Mouse (Mus musculus): Measurements from ENCODE around the gene Papolg. TPM values are rescaled to one million over a fixed set of nuclear protein-coding genes. Genes with fewer than 3 reads are reported as not detected.
"Not testable (repeated sequence)": the region's sequence is repeated elsewhere in the genome, so short reads cannot be mapped to it uniquely, and the experiment has no call there.

The Papolg gene
- 49.4 and 51.7 TPM in 2 replicates for total RNA-seq (2014; fragmentation: Nextera tagmentation)
- total RNA-seq (2017): 25.2 and 29.4 TPM in 2 replicates
- polyA plus RNA-seq (2012): 0.81 and 1.3 TPM in 2 replicates

GRCm38 (mm10) chr11:23895060-23895426 lies at the start of gene Papolg:
TSS of gene Papolg (minus strand) at chr11:23895253.
- TF ChIP-seq GATA1 (IDR thresholded peaks at IDR 0.05; ENCODE audit: borderline replicate concordance, low read length): no peak
- TF ChIP-seq POLR2AphosphoS5 (IDR thresholded peaks at IDR 0.05; ENCODE audit: insufficient replicate concordance, low read depth, low read length): no peak
- TF ChIP-seq TAL1 (conservative IDR thresholded peaks at IDR 0.05; ENCODE audit: low read depth, low read length): no peak
- no peak for TF ChIP-seq CTCF (IDR thresholded peaks at IDR 0.05; ENCODE audit: low read depth, low read length)
- TF ChIP-seq GATA2 (IDR thresholded peaks at IDR 0.05; ENCODE audit: borderline replicate concordance, low read depth, low read length): no peak
- Histone ChIP-seq H3K9me3 (replicated peaks) (no peaks in the 10 kb centered on the region), H3K4me3 (ENCODE audit: low read depth, low read length) (peak within 1 kb of the TSS; percentile 96), H3K36me3 (replicated peaks) (peaks cover 7% of the 10 kb centered on the region), H3K27me3 (ENCODE audit: insufficient read depth, low read length) (peaks cover 14% of the 10 kb centered on the region), H3K4me1 (ENCODE audit: insufficient read depth, low read depth, low read length) (peaks cover 12% of the 10 kb centered on the region)
- DNase-seq (ENCODE audit: low spot score): peak; percentile 79
- ATAC-seq (ENCODE audit: extremely low read depth, insufficient number of reproducible peaks, low FRiP score, poor library complexity, severe bottlenecking): peak; percentile 88

- not testable (repeated sequence) for H3K4me1 ChIP-seq (ENCODE audit: insufficient read depth, low read depth, low read length); H3K9me3 ChIP-seq (replicated peaks); ATAC-seq (ENCODE audit: extremely low read depth, insufficient number of reproducible peaks, low FRiP score, poor library complexity, severe bottlenecking); DNase-seq (ENCODE audit: low spot score); H3K27me3 ChIP-seq (ENCODE audit: insufficient read depth, low read length); H3K4me3 ChIP-seq (ENCODE audit: low read depth, low read length); H3K36me3 ChIP-seq (replicated peaks)
Observed at GRCm38 (mm10) chr11:23928146-23928545, 33.1 kb upstream of the Papolg start.

GRCm38 (mm10) chr11:23927643-23928042 lies 32.6 kb upstream of the Papolg start:
- Histone ChIP-seq H3K4me3 (ENCODE audit: low read depth, low read length) (no peak overlapping the region), H3K9me3 (replicated peaks) (no peaks in the 10 kb centered on the region), H3K4me1 (ENCODE audit: insufficient read depth, low read depth, low read length) (no peaks in the 10 kb centered on the region), H3K27me3 (ENCODE audit: insufficient read depth, low read length) (no peaks in the 10 kb centered on the region), H3K36me3 (replicated peaks) (no peaks in the 10 kb centered on the region)
- no peak for TF ChIP-seq POLR2AphosphoS5 (IDR thresholded peaks at IDR 0.05; ENCODE audit: insufficient replicate concordance, low read depth, low read length)
- TF ChIP-seq GATA2 (IDR thresholded peaks at IDR 0.05; ENCODE audit: borderline replicate concordance, low read depth, low read length): no peak
- TF ChIP-seq TAL1 (conservative IDR thresholded peaks at IDR 0.05; ENCODE audit: low read depth, low read length): no peak
- no peak for TF ChIP-seq CTCF (IDR thresholded peaks at IDR 0.05; ENCODE audit: low read depth, low read length)
- no peak for TF ChIP-seq GATA1 (IDR thresholded peaks at IDR 0.05; ENCODE audit: borderline replicate concordance, low read length)
- DNase-seq (ENCODE audit: low spot score) (no peak), ATAC-seq (ENCODE audit: extremely low read depth, insufficient number of reproducible peaks, low FRiP score, poor library complexity, severe bottlenecking) (no peak)

GRCm38 (mm10) chr11:23913824-23914223 lies 18.8 kb upstream of the Papolg start:
- H3K4me3 ChIP-seq (ENCODE audit: low read depth, low read length): not testable (repeated sequence)

GRCm38 (mm10) chr11:23903909-23904308 lies 8.9 kb upstream of the Papolg start:
- ATAC-seq (ENCODE audit: extremely low read depth, insufficient number of reproducible peaks, low FRiP score, poor library complexity, severe bottlenecking) (no peak), DNase-seq (ENCODE audit: low spot score) (no peak)
- H3K4me1 ChIP-seq (ENCODE audit: insufficient read depth, low read depth, low read length): no peaks in the 10 kb centered on the region
- H3K36me3 ChIP-seq (replicated peaks): no peaks in the 10 kb centered on the region
- H3K27me3 ChIP-seq (ENCODE audit: insufficient read depth, low read length): peaks cover 11% of the 10 kb centered on the region
- no peaks in the 10 kb centered on the region for H3K9me3 ChIP-seq (replicated peaks)
- H3K4me3 ChIP-seq (ENCODE audit: low read depth, low read length): no peak overlapping the region
- no peak for TF ChIP-seq POLR2AphosphoS5 (IDR thresholded peaks at IDR 0.05; ENCODE audit: insufficient replicate concordance, low read depth, low read length)
- TF ChIP-seq TAL1 (conservative IDR thresholded peaks at IDR 0.05; ENCODE audit: low read depth, low read length): no peak
- no peak for TF ChIP-seq CTCF (IDR thresholded peaks at IDR 0.05; ENCODE audit: low read depth, low read length)
- TF ChIP-seq GATA1 (IDR thresholded peaks at IDR 0.05; ENCODE audit: borderline replicate concordance, low read length): no peak
- no peak for TF ChIP-seq GATA2 (IDR thresholded peaks at IDR 0.05; ENCODE audit: borderline replicate concordance, low read depth, low read length)

More at GRCm38 (mm10) chr11:23913824-23914223, 18.8 kb upstream of the Papolg start:
- ATAC-seq (ENCODE audit: extremely low read depth, insufficient number of reproducible peaks, low FRiP score, poor library complexity, severe bottlenecking); H3K9me3 ChIP-seq (replicated peaks); H3K27me3 ChIP-seq (ENCODE audit: insufficient read depth, low read length); DNase-seq (ENCODE audit: low spot score); H3K36me3 ChIP-seq (replicated peaks); H3K4me1 ChIP-seq (ENCODE audit: insufficient read depth, low read depth, low read length): not testable (repeated sequence)

- peak; percentile 38 for DNase-seq (ENCODE audit: low spot score)
- peaks cover 8% of the 10 kb centered on the region for H3K36me3 ChIP-seq (replicated peaks)
- no peak for TF ChIP-seq GATA2 (IDR thresholded peaks at IDR 0.05; ENCODE audit: borderline replicate concordance, low read depth, low read length)
- no peak for TF ChIP-seq TAL1 (conservative IDR thresholded peaks at IDR 0.05; ENCODE audit: low read depth, low read length)
- TF ChIP-seq CTCF (IDR thresholded peaks at IDR 0.05; ENCODE audit: low read depth, low read length): no peak
- TF ChIP-seq GATA1 (IDR thresholded peaks at IDR 0.05; ENCODE audit: borderline replicate concordance, low read length): no peak
- no peak for TF ChIP-seq POLR2AphosphoS5 (IDR thresholded peaks at IDR 0.05; ENCODE audit: insufficient replicate concordance, low read depth, low read length)
- peaks cover 12% of the 10 kb centered on the region for H3K4me1 ChIP-seq (ENCODE audit: insufficient read depth, low read depth, low read length)
- H3K27me3 ChIP-seq (ENCODE audit: insufficient read depth, low read length): peaks cover 11% of the 10 kb centered on the region; the same call in 1 of the 2 replicates
- H3K9me3 ChIP-seq (replicated peaks): no peaks in the 10 kb centered on the region
- peak; percentile 31; the same call in 1 of the 2 replicates for ATAC-seq (ENCODE audit: extremely low read depth, insufficient number of reproducible peaks, low FRiP score, poor library complexity, severe bottlenecking)
- H3K4me3 ChIP-seq (ENCODE audit: low read depth, low read length): peak overlapping the region; percentile 96
Observed at GRCm38 (mm10) chr11:23894141-23895059, 653 bp downstream of the Papolg start.
